Mouse (Mus musculus): ENCODE results near the gene Ntrk1.

GRCm38 (mm10) chr3:87728696-87729095 lies 66.3 kb downstream of the Ntrk1 start:
- TF ChIP-seq GATA1 (IDR thresholded peaks at IDR 0.05; ENCODE audit: borderline replicate concordance, low read length): no peak
- TF ChIP-seq FLI1 (IDR thresholded peaks at IDR 0.05; ENCODE audit: low read length): no peak
